Mouse (Mus musculus) left cerebral cortex, postnatal 4 days (tissue): ENCODE measurements around the gene Arl4d. TPM values are rescaled to one million over a fixed set of nuclear protein-coding genes. Genes with fewer than 3 reads are reported as not detected.
"Not testable (repeated sequence)": the region's sequence is repeated elsewhere in the genome, so short reads cannot be mapped to it uniquely, and the experiment has no call there.

Source experiments
- DNase-seq: peaks from one replicate; pipeline ENCODE4 v3.0.0-alpha.2; 2022
- intact Hi-C: fragments of 180-260 bp; cut with DNase I; formaldehyde crosslinking; loops from one replicate; pipeline ENCODE4 v1.15.1; 2025
- total RNA-seq, 2 experiments: library from RNA; stranded (reverse); gene quantifications; 2 replicates each; pipeline ENCODE4 v1.2.3; 2021

The Arl4d gene
- 10 to 100 TPM; 23.3 to 26.5 TPM for total RNA-seq

DNA sequence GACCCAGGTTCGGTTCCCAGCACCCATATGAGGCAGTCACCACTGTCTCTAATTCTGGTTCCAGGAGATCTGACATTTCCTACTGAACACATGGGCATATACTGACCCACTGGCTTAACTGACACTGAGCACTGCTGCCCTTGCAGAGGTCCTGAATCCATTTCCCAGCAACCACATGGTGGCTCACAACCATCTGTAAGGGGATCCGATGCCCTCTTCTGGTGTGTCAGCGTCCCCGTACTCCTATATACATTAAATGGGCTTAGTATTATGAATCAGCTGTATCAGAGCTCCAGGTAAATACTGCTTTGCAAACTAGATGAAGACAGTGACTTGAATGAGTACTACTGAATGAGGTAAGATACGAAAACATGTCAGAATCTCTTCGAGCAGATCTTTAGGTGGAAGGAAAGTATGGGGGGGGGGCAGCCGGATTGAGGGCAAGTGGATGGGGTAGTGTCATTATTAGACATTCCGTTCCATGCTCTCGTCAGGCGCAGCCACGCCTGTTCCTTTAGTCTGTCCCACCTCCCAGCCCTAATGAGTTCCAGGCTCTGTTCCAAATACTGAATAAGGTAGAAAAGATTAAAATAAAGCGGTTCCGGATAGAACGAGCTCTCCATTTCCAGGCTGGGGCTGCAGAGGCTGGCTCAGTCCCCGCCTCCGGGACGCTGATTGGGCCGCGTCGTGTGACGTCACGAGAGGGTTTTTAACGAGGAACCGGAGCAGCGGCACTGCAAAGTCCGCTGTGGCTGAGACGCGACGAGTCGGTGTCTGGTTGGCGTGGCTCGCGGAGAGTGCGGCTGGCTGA, at the start of gene Arl4d:
Gene Arl4d (plus strand): TSS at position 717 of the 811 bp plus-strand sequence.
- peak; percentile 93 for DNase-seq
- intact Hi-C loops = no loop called here

DNA sequence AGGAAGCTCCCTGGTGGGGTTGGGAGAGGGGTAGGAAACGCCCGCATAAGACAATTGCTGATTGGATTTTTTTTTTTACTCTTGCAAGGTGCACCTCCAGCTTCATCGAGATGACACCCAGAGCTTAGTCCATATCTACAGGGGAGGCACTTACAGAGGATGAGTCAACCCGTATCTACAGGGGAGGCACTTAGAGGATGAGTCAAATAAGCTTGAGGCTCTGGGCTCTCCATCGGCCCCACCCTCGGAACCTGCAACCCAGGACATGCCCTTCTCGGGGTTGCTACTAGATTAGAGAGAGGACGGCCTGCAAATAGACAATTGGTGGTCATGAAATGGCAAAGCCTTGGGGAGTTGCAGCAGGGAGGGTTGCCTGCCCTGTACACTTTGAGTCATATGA, 49.2 kb upstream of the Arl4d start:
- no peak for DNase-seq

DNA sequence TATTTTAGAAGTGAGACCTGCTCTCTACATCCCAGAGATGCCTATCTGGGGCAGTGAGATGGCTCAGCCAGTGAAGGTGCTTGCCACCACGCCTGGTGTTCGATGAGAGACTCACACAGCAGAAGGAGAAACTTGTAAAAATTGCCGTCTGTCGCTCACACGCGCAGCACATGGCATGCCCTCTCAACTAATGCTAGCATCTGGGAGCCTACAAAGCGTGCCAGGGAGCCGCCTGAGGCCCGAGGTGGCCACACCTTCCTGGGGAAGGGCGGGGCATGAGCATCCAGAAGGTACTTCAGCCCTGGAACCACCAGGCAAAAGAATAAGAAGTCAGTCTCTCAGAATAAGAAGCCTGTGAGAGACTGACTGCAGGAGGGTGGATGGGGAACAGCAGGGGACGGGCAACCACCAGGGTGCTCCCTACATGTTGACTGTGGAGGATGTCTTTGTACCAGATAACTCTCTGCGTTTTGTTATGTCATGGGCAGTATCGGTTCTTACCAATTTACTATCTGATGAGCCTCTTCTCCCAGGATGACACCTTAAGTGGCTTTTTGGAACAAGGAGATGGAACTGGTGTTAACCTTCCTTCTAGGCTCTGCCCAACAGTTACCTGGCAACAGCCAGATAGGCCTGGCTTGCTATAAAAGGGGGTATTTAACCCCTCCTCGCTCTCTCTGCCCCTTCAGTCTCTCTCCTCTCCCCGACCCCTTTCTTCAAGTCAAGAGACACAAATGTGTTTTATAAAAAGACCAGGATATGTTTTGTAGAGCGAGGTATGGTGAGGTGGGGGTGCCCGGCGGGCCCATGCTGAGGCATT, 48.2 kb upstream of the Arl4d start:
- intact Hi-C loops = no loop called here
- DNase-seq = peak; percentile 50

More for the DNA sequence above, 49.2 kb upstream of the Arl4d start:
- intact Hi-C loops = no loop called here

DNA sequence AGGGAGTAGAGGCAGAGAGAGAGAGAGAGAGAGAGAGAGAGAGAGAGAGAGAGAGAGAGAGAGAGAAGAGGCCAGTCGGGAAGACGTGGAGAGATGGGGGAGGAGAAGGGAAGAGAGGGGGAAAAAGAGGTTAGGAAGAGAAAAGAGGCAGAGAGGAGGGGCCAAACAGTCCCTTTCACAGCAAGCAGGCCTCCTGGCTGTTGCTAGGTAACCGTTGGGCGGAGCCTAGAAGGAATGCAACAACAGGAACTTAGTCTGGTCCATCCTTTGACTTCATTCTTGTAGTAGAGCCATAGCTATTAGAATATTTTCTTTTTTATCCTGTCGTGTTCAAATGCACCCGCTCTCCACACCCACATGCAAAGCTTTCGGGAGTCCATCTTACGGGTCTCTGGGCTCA, 47.5 kb upstream of the Arl4d start:
- intact Hi-C loops = no loop called here
- peak; percentile 43 for DNase-seq

DNA sequence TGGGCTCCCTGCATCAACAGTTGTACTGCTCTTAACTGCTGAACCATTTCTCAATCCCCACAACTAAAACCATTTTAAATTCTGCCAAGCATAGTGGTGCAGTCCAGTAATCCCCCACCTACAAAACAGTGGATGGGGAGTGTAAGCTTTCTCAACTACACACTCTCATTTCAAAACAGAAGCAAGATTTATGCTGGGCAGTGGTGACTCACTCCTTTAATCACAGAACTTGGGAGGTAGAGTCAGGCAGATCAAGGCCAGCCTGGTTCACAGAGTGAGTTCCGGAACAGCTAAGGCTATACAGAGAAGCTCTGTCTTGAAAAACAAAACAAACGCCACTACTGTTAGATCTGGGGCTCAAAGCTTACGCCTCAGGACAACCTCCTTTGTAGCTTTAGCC, 46.7 kb upstream of the Arl4d start:
- intact Hi-C loops = no loop called here
- no peak for DNase-seq

DNA sequence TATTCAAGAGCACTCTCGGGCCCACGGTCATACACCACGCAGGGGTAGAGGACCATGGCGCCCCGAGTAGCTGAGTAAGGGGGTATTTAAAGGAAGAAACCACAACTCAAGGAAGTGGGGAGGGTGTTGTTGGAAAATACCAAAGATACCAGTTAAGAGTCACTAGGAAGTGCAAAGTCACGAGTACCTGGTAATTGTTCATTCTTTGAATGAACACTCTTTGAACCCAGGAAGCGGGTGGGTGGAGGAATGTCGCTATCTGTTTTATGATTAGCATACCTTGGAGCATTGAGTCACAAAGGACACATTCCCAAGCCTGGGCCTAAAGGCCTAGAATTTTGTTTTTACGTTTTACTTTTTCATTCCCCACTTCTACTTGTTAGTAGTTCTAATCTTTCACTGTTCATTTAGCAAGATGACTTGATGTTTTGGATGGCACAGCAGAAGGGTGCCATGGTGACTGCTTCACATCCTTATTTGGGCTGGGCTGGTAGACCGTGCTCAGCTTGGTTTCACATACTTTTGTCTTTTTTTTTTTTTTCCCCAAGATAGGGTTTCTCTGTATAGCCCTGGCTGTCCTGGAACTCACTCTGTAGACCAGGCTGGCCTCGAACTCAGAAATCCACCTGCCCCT, 45.2 kb upstream of the Arl4d start:
- DNase-seq, intact Hi-C loops: not testable (repeated sequence)

DNA sequence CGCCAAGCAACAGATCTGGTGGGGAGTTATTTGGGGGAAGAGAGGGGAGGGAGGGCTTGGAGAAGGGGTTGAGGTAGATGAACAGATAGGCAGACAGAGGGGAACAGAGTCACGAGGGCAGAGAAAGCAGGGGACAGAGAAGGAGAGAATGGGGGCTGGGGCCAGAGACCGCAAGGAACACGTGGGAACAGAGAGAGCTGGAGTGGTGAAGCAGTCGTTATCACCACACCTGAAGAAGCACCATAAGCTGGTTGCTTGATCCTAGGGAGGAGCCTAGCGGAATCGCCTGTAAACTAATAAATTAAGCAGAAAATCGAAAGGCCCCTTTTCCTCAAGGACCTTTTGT, 38.7 kb upstream of the Arl4d start:
- no peak for DNase-seq
- intact Hi-C loops = no loop called here

DNA sequence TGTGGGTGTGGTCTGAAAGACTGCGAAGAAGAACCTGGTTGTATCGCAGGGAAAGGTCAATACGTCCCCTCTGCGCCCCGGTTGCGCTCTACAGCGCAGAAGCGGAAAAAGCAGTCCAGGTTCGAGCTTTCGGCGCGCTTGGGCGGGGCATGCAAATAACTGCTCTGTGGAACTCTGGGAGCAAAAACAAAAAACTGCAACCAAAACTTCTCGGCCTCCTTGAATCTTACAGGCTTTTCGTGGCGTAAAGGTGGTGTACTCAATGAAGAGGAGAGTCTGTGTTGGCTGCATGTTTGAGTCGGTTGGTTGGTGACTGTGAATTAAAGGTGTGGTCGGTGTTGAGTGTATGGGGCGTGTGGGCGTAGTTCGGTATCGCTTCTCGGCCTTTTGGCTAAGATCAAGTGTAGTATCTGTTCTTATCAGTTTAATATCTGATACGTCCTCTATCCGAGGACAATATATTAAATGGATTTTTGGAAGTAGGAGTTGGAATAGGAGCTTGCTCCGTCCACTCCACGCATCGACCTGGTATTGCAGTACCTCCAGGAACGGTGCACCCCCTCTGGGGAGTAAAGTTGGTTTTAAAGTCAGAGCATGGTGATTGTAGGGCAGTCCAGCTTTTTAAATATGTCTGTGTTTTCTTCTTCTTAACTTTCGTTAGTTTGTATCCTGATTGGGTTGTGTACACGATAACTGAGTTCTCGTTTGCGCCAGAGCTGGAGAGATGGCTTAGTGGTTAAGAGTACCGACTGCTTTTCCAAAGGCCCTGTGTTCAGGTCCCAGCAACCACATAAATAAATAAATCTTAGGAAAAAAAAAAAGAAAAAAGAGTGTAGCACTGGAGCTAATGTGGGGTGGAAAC, 38.1 kb upstream of the Arl4d start, which contains the start of gene Rdm1:
Gene Rdm1 (plus strand): TSS at position 201 of the 862 bp plus-strand sequence.
- DNase-seq = peak; percentile 85
- intact Hi-C loops = no loop called here

DNA sequence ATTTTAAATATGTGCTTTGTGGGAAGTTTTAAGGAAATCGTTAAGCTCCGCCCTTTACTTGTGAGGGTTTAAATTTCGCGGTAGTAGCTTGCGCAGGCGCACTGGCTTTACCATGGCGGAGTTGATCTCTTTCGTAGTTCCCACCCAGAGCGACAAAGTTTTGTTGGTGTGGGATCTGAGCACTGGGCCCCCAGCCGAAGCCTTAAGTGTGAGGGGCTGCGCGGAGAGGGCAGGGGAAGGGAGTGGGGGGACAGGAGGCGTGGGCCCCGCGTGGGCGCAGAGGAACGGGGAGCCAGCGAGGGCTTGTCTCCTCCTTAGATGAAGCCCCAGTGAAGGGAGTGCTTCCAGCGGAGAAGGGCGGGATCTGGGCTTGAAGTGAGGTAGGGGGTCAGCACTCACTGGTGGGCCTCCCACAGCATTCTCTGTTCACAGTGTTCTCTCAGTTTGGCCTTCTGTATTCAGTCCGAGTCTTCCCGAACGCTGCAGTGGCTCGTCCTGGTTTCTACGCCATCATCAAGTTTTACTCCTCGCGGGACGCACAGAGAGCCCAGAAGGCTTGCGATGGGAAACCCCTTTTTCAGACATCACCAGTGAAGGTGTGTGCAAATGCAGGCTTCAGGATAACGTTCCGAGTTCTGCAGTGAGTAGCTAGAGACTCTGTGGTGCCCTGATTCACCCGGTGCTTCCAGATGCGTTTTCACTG, 37.3 kb upstream of the Arl4d start:
- peak; percentile 88 for DNase-seq

DNA sequence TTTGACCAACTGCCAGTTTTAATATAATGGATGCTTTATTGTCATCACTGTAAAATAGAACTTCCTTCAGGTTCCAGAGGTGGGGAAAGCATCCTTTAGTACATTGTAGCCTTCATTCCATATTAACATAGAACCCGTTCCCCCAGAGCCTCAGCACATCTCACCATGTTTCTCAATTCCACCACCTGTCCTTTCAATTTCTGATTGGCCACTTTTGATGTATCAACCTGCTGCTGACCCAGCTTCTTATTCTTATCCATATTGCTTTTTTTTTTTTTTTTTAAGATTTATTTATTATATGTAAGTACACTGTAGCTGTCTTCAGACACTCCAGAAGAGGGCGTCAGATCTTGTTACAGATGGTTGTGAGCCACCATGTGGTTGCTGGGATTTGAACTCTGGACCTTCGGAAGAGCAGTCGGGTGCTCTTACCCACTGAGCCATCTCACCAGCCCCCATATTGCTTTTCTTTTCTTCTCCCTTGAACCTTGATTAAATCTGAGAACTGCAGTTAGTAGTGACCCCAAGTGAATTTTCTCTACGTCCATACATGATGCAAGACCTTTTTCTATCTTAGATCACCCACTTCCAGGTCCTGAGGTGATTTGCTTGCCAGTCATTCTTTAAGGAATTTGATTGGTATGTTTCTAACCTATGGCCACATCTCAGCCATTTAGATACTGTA, 36.5 kb upstream of the Arl4d start:
- DNase-seq, intact Hi-C loops: not testable (repeated sequence)

More for the DNA sequence above, 37.3 kb upstream of the Arl4d start:
- intact Hi-C loops = no loop called here

DNA sequence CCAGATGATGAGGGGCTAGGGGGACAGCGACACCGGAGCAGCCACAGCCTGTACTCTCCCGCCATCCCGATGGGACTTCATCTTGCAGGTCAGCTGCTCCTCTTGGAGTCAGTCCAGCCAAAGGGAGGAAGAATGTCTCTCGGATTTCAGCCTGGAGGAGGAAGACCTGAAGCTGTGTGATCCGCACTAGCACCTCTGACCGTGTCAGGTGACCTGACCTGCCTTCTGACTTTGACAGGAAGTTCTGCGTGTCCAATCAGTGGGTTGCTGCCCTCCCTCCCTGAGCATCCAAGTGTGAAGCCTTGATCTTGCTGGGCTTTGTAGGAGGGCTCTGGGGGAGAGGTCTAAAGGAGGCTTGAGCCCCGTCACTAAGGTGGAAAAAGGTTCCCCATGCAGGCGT, 29.7 kb upstream of the Arl4d start:
- DNase-seq = no peak
- intact Hi-C loops = no loop called here

DNA sequence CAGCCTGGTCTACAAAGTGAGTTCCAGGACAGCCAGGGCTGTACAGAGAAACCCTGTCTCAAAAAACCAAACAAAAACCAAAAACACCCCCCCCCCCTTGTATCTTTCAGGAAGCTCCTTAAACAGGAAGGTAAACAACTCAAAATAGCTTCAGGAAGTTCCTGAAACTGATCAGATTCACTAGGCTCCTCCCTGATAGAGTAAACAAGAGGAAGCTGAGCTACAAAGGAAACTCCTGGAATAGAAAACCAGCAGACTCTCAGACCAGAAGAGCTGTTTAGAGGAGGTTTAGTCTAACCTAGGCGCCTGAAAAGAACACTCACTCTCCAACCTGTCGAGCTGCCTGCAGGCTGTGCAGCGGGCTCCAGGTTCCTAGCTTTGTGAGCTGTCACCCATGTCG, 25.6 kb upstream of the Arl4d start:
- no peak for DNase-seq
- intact Hi-C loops = no loop called here

DNA sequence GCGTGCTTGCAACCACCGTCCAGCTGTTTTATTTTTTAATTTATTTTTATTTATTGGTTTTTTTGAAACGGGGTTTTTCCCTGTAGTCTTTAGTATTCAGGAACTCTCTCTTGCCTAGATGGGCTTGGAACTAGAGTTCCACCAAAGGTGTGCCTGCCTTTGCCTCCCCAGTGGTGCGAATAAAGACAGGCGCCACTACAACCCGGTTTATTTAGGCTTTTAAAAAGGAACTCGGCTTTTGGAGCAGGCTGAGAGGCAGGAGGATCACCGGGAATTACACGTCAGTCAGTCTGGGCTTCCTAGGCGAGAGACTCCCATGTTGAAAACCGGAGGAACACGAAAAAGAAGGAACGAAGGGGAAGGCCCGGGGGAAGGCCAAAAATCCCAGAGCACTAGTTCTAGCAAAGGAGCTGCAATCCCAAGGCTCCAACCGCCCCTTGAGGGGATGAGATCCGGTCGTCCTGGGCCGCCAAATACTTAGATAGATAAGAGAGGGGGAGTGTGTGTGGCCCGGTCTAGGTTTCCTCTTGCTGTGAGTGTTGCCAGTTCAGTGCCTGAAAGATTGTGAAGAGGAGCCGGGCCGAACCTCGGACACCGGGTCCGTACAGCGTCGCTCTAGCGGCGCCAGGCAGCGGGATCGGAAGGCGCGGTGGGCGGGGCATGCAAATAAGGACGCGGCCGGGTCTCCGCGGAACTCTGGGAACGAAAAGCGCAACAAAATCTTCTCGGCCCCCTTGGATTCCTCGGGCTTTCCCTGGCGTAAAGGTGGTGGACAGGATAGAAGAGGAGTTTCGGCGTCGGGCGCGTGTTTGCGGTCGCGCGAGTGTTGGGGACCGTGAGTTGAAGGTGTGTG, 24.3 kb upstream of the Arl4d start:
- DNase-seq = peak; percentile 86
- intact Hi-C loops = not testable (repeated sequence)

DNA sequence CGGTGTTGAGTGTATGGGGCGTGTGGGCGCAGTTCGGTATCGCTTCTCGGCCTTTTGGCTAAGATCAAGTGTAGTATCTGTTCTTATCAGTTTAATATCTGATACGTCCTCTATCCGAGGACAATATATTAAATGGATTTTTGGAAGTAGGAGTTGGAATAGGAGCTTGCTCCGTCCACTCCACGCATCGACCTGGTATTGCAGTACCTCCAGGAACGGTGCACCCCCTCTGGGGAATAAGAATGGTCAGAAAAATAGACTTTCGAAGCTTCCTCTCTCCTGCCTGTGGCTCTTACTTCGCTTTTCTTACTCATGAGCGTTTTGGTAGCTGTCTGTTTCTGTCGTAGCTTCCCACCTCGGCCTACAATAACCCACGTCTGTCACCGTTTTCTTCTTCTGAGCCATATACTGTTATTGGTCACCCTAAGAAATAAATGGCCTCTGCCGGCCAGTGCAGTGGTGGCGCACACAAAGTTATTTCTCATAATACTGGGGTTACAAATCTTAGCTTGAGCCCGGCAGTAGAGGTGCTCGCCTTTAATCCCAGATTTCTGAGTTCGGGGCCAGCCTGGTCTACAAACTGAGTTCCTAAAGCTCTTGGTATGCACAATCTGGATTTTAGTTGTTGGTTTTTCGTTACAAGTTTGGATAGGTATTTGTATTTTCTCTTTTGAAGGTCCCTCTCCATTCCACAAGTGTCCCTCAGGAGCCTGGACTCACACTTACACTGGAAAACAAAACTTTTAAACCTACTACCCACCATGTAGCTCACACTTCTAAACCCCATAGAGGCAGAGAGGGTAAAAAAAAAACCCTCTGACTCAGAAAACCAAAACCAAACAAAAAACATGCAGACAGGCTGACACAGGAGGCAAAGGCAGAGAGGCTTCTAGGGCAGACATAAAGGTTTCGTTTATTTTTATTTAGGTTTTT, 23.4 kb upstream of the Arl4d start:
- intact Hi-C loops = not testable (repeated sequence)

DNA sequence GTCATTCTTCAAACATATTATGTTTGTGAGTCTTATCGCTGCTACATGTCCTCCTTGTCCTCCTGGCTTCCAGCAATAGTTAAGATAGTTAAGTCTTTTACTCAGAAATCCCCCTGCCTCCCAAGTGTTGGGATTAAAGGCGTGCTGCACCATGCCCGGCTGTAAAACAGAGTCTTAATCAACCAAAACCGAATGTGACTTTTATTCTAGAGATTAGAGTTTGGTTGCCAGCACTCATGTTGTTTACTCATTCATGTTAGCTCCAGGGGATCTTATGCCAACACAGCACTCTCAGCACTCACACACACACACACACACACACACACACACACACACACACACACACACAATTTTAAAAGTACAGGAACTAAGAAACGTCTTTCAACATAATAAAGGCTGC, 22.4 kb upstream of the Arl4d start:
- intact Hi-C loops = no loop called here

More for the DNA sequence above, 23.4 kb upstream of the Arl4d start:
- DNase-seq = peak; percentile 34

DNA sequence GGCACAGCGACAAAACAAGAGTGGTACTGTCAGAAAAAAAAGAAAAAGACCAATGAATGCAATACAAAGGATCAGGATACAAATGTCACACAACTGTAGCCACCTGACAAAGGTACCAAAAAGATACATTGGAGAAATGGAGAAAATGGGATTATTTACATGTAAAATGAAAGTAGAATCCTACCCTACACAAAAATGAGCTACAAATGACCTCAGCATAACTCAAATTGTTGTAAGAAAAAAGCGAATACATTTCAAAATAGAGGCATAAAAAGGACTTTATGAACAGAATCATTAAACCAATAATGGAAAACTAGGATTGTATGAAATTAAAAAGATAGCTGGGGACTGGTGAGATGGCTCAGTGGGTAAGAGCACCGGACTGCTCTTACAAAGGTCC, 20.8 kb upstream of the Arl4d start:
- no peak for DNase-seq
- intact Hi-C loops = no loop called here

More for the DNA sequence above, 22.4 kb upstream of the Arl4d start:
- DNase-seq = no peak

DNA sequence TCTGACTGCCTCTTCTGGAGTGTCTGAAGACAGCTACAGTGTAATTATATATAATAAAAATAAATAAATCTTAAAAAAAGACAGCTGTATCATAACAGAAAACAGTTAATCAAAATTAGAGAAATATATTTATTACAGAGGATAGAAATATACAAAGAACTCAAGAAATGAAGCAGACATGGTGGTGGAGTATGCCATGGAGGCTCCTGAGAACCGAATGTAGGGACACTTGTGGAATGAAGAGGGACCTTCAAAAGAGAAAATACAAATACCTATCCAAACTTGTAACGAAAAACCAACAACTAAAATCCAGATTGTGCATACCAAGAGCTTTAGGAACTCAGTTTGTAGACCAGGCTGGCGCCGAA, 20.3 kb upstream of the Arl4d start:
- intact Hi-C loops, DNase-seq: not testable (repeated sequence)
